17 mouse cellular contexts compared by ENCODE assay signal in the genomic region with DNA sequence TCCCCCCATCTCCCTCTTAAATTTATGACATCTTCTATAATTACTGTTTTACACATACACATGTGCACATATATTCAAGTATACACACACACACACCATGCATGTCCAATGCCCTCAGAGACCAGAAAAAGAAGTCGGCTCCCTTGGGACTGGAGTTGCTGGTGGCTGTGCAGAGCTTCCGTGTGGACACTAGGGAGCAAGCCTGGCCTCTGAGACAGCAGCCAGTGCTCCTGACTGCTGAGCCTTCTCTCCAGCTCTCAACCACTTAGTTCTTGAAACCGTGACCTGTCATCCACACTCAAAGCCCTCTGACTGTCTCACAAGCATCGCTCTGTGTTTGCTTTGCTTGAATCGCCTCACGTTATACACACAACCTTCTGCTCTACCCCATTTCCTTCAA. TPM values are rescaled to one million over a fixed set of nuclear protein-coding genes. Genes with fewer than 3 reads are reported as not detected.
A peak's percentile ranks its signal among the peaks of the same experiment; 100 is the strongest.
DNase-seq lines count a peak whose midpoint lies in the region; ATAC-seq and TF ChIP-seq lines count a peak whose summit lies in the region.
"Had no signal": no experiment of that assay in that cellular context is flagged by ENCODE, and none has a peak within 500 bp of the region (broad histone marks: within the 10 kb centered on the region; RNA-seq: fewer than 3 reads in every experiment).

No protein-coding gene starts in this region.

- H3K4me1 ChIP-seq in forebrain, embryonic 11.5 days (replicated peaks; ENCODE audit: control insufficient read depth, insufficient read depth, low read length), result no peaks in the 10 kb centered on the region
- no peaks in the 10 kb centered on the region for H3K4me1 ChIP-seq in forebrain, postnatal 0 days (ENCODE audit: insufficient read depth)
- H3K4me1 ChIP-seq in cerebellum, adult 2 months (ENCODE audit: control insufficient read depth, insufficient read depth, low read length), result no peaks in the 10 kb centered on the region
- H3K4me1 ChIP-seq: embryonic facial prominence, embryonic 15.5 days had no signal

- DNase-seq in forebrain, embryonic 11.5 days (ENCODE audit: low spot score), result peak; percentile 15
- DNase-seq in forebrain, postnatal 0 days, result no peak
- peak; percentile 12 to 14 for DNase-seq in heart, postnatal 10 days
- DNase-seq in heart, postnatal 4 days, result no peak
- DNase-seq in cerebellum, adult 2 months, result peak; percentile 34 to 42
- DNase-seq in cerebellum, postnatal 36 days, result peak; percentile 22 to 23
- DNase-seq in thymus, postnatal 0 days (ENCODE audit: low spot score), result no peak
- DNase-seq: kidney, adult 2 months; kidney, postnatal 10 days; left cerebral cortex, postnatal 4 days; liver; lung, postnatal 14 days; thymus, postnatal 25 days had no signal

- H3K9me3 ChIP-seq in forebrain, embryonic 11.5 days (ENCODE audit: control insufficient read depth, low read length), result no peaks in the 10 kb centered on the region
- no peaks in the 10 kb centered on the region for H3K9me3 ChIP-seq in forebrain, postnatal 0 days (ENCODE audit: low read length)
- H3K9me3 ChIP-seq: embryonic facial prominence, embryonic 15.5 days; midbrain, embryonic 13.5 days had no signal

- no peaks in the 10 kb centered on the region for H3K36me3 ChIP-seq in forebrain, embryonic 11.5 days (ENCODE audit: control insufficient read depth, insufficient read depth, low read length)
- no peaks in the 10 kb centered on the region for H3K36me3 ChIP-seq in forebrain, postnatal 0 days (ENCODE audit: insufficient read depth)
- H3K36me3 ChIP-seq: embryonic facial prominence, embryonic 15.5 days; midbrain, embryonic 13.5 days had no signal

- no peak overlapping the region for H3K9ac ChIP-seq in forebrain, embryonic 11.5 days (ENCODE audit: low read length)
- H3K9ac ChIP-seq in forebrain, postnatal 0 days, result no peak overlapping the region
- H3K9ac ChIP-seq: embryonic facial prominence, embryonic 15.5 days; midbrain, embryonic 13.5 days had no signal

- H3K4me2 ChIP-seq in forebrain, embryonic 11.5 days (ENCODE audit: low read depth, low read length, severe bottlenecking), result no peak overlapping the region
- no peak overlapping the region for H3K4me2 ChIP-seq in forebrain, postnatal 0 days (ENCODE audit: low read depth)
- H3K4me2 ChIP-seq: embryonic facial prominence, embryonic 15.5 days; midbrain, embryonic 13.5 days had no signal

- intact Hi-C loops in heart, postnatal 10 days (cut with DNase I), result no loop called here

- H3K27me3 ChIP-seq in forebrain, embryonic 11.5 days (ENCODE audit: control insufficient read depth, insufficient read depth, low read length), result no peaks in the 10 kb centered on the region
- no peaks in the 10 kb centered on the region for H3K27me3 ChIP-seq in forebrain, postnatal 0 days (ENCODE audit: insufficient read depth, low read length)
- no peaks in the 10 kb centered on the region for H3K27me3 ChIP-seq in cerebellum, adult 2 months (ENCODE audit: control insufficient read depth, insufficient read depth, low read length)
- H3K27me3 ChIP-seq: CH12.LX; embryonic facial prominence, embryonic 15.5 days; midbrain, embryonic 13.5 days had no signal

- no peak for TF ChIP-seq POLR2A in cerebellum, adult 2 months (IDR thresholded peaks at IDR 0.05; ENCODE audit: borderline replicate concordance, insufficient read depth, low read length)

- no peak for ATAC-seq in forebrain, embryonic 11.5 days (replicated peaks; ENCODE audit: low FRiP score)
- no peak for ATAC-seq in forebrain, postnatal 0 days
- ATAC-seq: hindbrain, embryonic 16.5 days; midbrain, embryonic 13.5 days had no signal

- 94% methylated on average over 6 of the region's 6 CpGs for WGBS in forebrain, embryonic 11.5 days
- WGBS in forebrain, postnatal 0 days, result 85% methylated on average over 6 of the region's 6 CpGs
- WGBS in cerebellum, adult 2 months, result 44% methylated on average over 6 of the region's 6 CpGs

- no peak for TF ChIP-seq CTCF in forebrain, postnatal 0 days (IDR thresholded peaks at IDR 0.05; ENCODE audit: low read depth)
- no peak for TF ChIP-seq CTCF in cerebellum, adult 2 months (IDR thresholded peaks at IDR 0.05; ENCODE audit: borderline replicate concordance, insufficient read depth, low read depth, low read length)

- no peak overlapping the region for H3K27ac ChIP-seq in forebrain, embryonic 11.5 days (ENCODE audit: low read depth, low read length)
- H3K27ac ChIP-seq in forebrain, postnatal 0 days (ENCODE audit: low read depth, low read length), result no peak overlapping the region
- H3K27ac ChIP-seq in cerebellum, adult 2 months (ENCODE audit: insufficient read depth, low read length), result no peak overlapping the region
- H3K27ac ChIP-seq: embryonic facial prominence, embryonic 15.5 days; midbrain, embryonic 13.5 days had no signal

- H3K4me3 ChIP-seq in forebrain, embryonic 11.5 days (ENCODE audit: low read depth, low read length), result no peak overlapping the region
- no peak overlapping the region for H3K4me3 ChIP-seq in forebrain, postnatal 0 days (ENCODE audit: low read depth, low read length)
- H3K4me3 ChIP-seq in cerebellum, adult 2 months (replicated peaks; ENCODE audit: insufficient read depth, low read depth, low read length), result no peak overlapping the region
- H3K4me3 ChIP-seq: embryonic facial prominence, embryonic 15.5 days; midbrain, embryonic 13.5 days had no signal

RNA-seq across cellular contexts. Expression of a gene that starts 29.4 kb away (rescaled TPM):
- polyA plus RNA-seq in forebrain, embryonic 11.5 days (2014; fragmentation: Nextera tagmentation; extraction: Ambion mirVana), result 32.0 and 33.8 TPM in 2 replicates
- total RNA-seq in forebrain, postnatal 0 days (2014; rRNA removed), result 88.9 and 120 TPM in 2 replicates
- polyA plus RNA-seq in forebrain, postnatal 0 days (2015; fragmentation: Nextera tagmentation; extraction: Ambion mirVana), result 31.6 and 48.3 TPM in 2 replicates
- 10 to 100 TPM; 31.1 to 32.8 TPM for total RNA-seq in heart, postnatal 10 days (2021)
- total RNA-seq in heart, postnatal 4 days (2021), result 10 to 100 TPM; 42.9 to 43.2 TPM
- 43.3 and 44.4 TPM in 2 replicates for polyA plus RNA-seq in cerebellum, adult 2 months (2012; rRNA removed)
- polyA plus RNA-seq in thymus, postnatal 0 days (2015; fragmentation: Nextera tagmentation; extraction: Ambion mirVana), result 4.9 and 5.1 TPM in 2 replicates

Comparison
In these comparisons a context has a peak if more than half of its experiments do, and no peak if none do; other contexts are left out.
1. DNase-seq: peak in forebrain, embryonic 11.5 days (single experiment), heart, postnatal 10 days (2 of 2), cerebellum, adult 2 months (2 of 2) and cerebellum, postnatal 36 days (2 of 2); none in forebrain, postnatal 0 days (single experiment), heart, postnatal 4 days (single experiment) and thymus, postnatal 0 days (single experiment).